Mouse (Mus musculus): ENCODE results near the gene Npas3. TPM values are rescaled to one million over a fixed set of nuclear protein-coding genes. Genes with fewer than 3 reads are reported as not detected.

Gene Npas3
- polyA plus RNA-seq, 1 experiment, result 0.18 TPM

- no peaks in the 10 kb centered on the region for H3K27me3 ChIP-seq (ENCODE audit: control insufficient read depth, insufficient read depth, insufficient read length)
- no peak overlapping the region for H3K4me2 ChIP-seq (ENCODE audit: low read depth)
- H3K36me3 ChIP-seq (ENCODE audit: control insufficient read depth, insufficient read depth), result no peaks in the 10 kb centered on the region
- no peaks in the 10 kb centered on the region for H3K79me2 ChIP-seq (ENCODE audit: control insufficient read depth, insufficient read depth)
- H3K4me3 ChIP-seq, result no peak overlapping the region
- H3ac ChIP-seq (ENCODE audit: control insufficient read depth, insufficient read length), result no peak overlapping the region
- TF ChIP-seq REST (IDR thresholded peaks at IDR 0.05; ENCODE audit: insufficient read depth, insufficient read length) (no peak), TCF12 (IDR thresholded peaks at IDR 0.05; ENCODE audit: insufficient read depth, poor library complexity, severe bottlenecking) (no peak), POLR2AphosphoS2 (IDR thresholded peaks at IDR 0.05; ENCODE audit: insufficient read length, low read depth) (no peak), CEBPB (IDR thresholded peaks at IDR 0.05; ENCODE audit: insufficient read depth, poor library complexity, severe bottlenecking) (no peak), SRF (IDR thresholded peaks at IDR 0.05; ENCODE audit: control insufficient read depth, insufficient read length, low read depth) (no peak), TCF3 (IDR thresholded peaks at IDR 0.05; ENCODE audit: insufficient read length, low read depth) (no peak), POLR2A (IDR thresholded peaks at IDR 0.05; ENCODE audit: insufficient read length, low read depth) (no peak), USF1 (IDR thresholded peaks at IDR 0.05; ENCODE audit: low read depth) (no peak), MAX (IDR thresholded peaks at IDR 0.05; ENCODE audit: low read depth) (no peak), E2F4 (IDR thresholded peaks at IDR 0.05; ENCODE audit: insufficient read depth) (no peak), MYOG (IDR thresholded peaks at IDR 0.05; ENCODE audit: control insufficient read depth in 1 of 3, insufficient read depth in 1 of 3, insufficient read length in 2 of 3, low read depth in 2 of 3) (no peak), MYOD1 (IDR thresholded peaks at IDR 0.05; ENCODE audit: control insufficient read depth in 1 of 3, insufficient read length in 2 of 3, low read depth in 2 of 3) (no peak)
Observed at GRCm38 (mm10) chr12:53810081-53810480, 561.6 kb downstream of the Npas3 start.

- H3ac ChIP-seq (ENCODE audit: control insufficient read depth, insufficient read length), result no peak overlapping the region
- H3K4me2 ChIP-seq (ENCODE audit: low read depth), result no peak overlapping the region
- no peaks in the 10 kb centered on the region for H3K36me3 ChIP-seq (ENCODE audit: control insufficient read depth, insufficient read depth)
- TF ChIP-seq POLR2A (IDR thresholded peaks at IDR 0.05; ENCODE audit: insufficient read length, low read depth), result no peak
- TF ChIP-seq TCF12 (IDR thresholded peaks at IDR 0.05; ENCODE audit: insufficient read depth, poor library complexity, severe bottlenecking), result no peak
- TF ChIP-seq E2F4 (IDR thresholded peaks at IDR 0.05; ENCODE audit: insufficient read depth), result no peak
- no peak for TF ChIP-seq MYOG (IDR thresholded peaks at IDR 0.05; ENCODE audit: control insufficient read depth in 1 of 3, insufficient read depth in 1 of 3, insufficient read length in 2 of 3, low read depth in 2 of 3)
- TF ChIP-seq MYOD1 (IDR thresholded peaks at IDR 0.05; ENCODE audit: control insufficient read depth in 1 of 3, insufficient read length in 2 of 3, low read depth in 2 of 3), result no peak
- no peak for TF ChIP-seq SRF (IDR thresholded peaks at IDR 0.05; ENCODE audit: control insufficient read depth, insufficient read length, low read depth)
- TF ChIP-seq MAX (IDR thresholded peaks at IDR 0.05; ENCODE audit: low read depth), result no peak
- no peak for TF ChIP-seq CEBPB (IDR thresholded peaks at IDR 0.05; ENCODE audit: insufficient read depth, poor library complexity, severe bottlenecking)
- no peak for TF ChIP-seq REST (IDR thresholded peaks at IDR 0.05; ENCODE audit: insufficient read depth, insufficient read length)
- TF ChIP-seq USF1 (IDR thresholded peaks at IDR 0.05; ENCODE audit: low read depth), result no peak
- TF ChIP-seq POLR2AphosphoS2 (IDR thresholded peaks at IDR 0.05; ENCODE audit: insufficient read length, low read depth), result no peak
- TF ChIP-seq TCF3 (IDR thresholded peaks at IDR 0.05; ENCODE audit: insufficient read length, low read depth), result no peak
- no peak overlapping the region for H3K4me3 ChIP-seq
- H3K27me3 ChIP-seq (ENCODE audit: control insufficient read depth, insufficient read depth, insufficient read length), result no peaks in the 10 kb centered on the region
- H3K79me2 ChIP-seq (ENCODE audit: control insufficient read depth, insufficient read depth), result no peaks in the 10 kb centered on the region
Observed at GRCm38 (mm10) chr12:53814291-53814690, 565.8 kb downstream of the Npas3 start.

- no peaks in the 10 kb centered on the region for H3K79me2 ChIP-seq (ENCODE audit: control insufficient read depth, insufficient read depth)
- no peak overlapping the region for H3ac ChIP-seq (ENCODE audit: control insufficient read depth, insufficient read length)
- H3K36me3 ChIP-seq (ENCODE audit: control insufficient read depth, insufficient read depth), result no peaks in the 10 kb centered on the region
- H3K4me3 ChIP-seq, result no peak overlapping the region
- TF ChIP-seq E2F4 (IDR thresholded peaks at IDR 0.05; ENCODE audit: insufficient read depth) (no peak), USF1 (IDR thresholded peaks at IDR 0.05; ENCODE audit: low read depth) (no peak), MAX (IDR thresholded peaks at IDR 0.05; ENCODE audit: low read depth) (no peak), SRF (IDR thresholded peaks at IDR 0.05; ENCODE audit: control insufficient read depth, insufficient read length, low read depth) (no peak), CEBPB (IDR thresholded peaks at IDR 0.05; ENCODE audit: insufficient read depth, poor library complexity, severe bottlenecking) (no peak), MYOD1 (IDR thresholded peaks at IDR 0.05; ENCODE audit: control insufficient read depth in 1 of 3, insufficient read length in 2 of 3, low read depth in 2 of 3) (no peak), TCF3 (IDR thresholded peaks at IDR 0.05; ENCODE audit: insufficient read length, low read depth) (no peak), MYOG (IDR thresholded peaks at IDR 0.05; ENCODE audit: control insufficient read depth in 1 of 3, insufficient read depth in 1 of 3, insufficient read length in 2 of 3, low read depth in 2 of 3) (no peak), POLR2AphosphoS2 (IDR thresholded peaks at IDR 0.05; ENCODE audit: insufficient read length, low read depth) (no peak)
- no peak overlapping the region for H3K4me2 ChIP-seq (ENCODE audit: low read depth)
- no peaks in the 10 kb centered on the region for H3K27me3 ChIP-seq (ENCODE audit: control insufficient read depth, insufficient read depth, insufficient read length)
Observed at GRCm38 (mm10) chr12:53819982-53820381, 571.5 kb downstream of the Npas3 start.

- no peak overlapping the region for H3ac ChIP-seq (ENCODE audit: control insufficient read depth, insufficient read length)
- no peaks in the 10 kb centered on the region for H3K36me3 ChIP-seq (ENCODE audit: control insufficient read depth, insufficient read depth)
- TF ChIP-seq TCF12 (IDR thresholded peaks at IDR 0.05; ENCODE audit: insufficient read depth, poor library complexity, severe bottlenecking) (no peak), MAX (IDR thresholded peaks at IDR 0.05; ENCODE audit: low read depth) (no peak), POLR2A (IDR thresholded peaks at IDR 0.05; ENCODE audit: insufficient read length, low read depth) (no peak), CEBPB (IDR thresholded peaks at IDR 0.05; ENCODE audit: insufficient read depth, poor library complexity, severe bottlenecking) (no peak), MYOD1 (IDR thresholded peaks at IDR 0.05; ENCODE audit: control insufficient read depth in 1 of 3, insufficient read length in 2 of 3, low read depth in 2 of 3) (no peak), TCF3 (IDR thresholded peaks at IDR 0.05; ENCODE audit: insufficient read length, low read depth) (no peak), POLR2AphosphoS2 (IDR thresholded peaks at IDR 0.05; ENCODE audit: insufficient read length, low read depth) (no peak), MYOG (IDR thresholded peaks at IDR 0.05; ENCODE audit: control insufficient read depth in 1 of 3, insufficient read depth in 1 of 3, insufficient read length in 2 of 3, low read depth in 2 of 3) (no peak), REST (IDR thresholded peaks at IDR 0.05; ENCODE audit: insufficient read depth, insufficient read length) (no peak), E2F4 (IDR thresholded peaks at IDR 0.05; ENCODE audit: insufficient read depth) (no peak), SRF (IDR thresholded peaks at IDR 0.05; ENCODE audit: control insufficient read depth, insufficient read length, low read depth) (no peak), USF1 (IDR thresholded peaks at IDR 0.05; ENCODE audit: low read depth) (no peak)
- no peak overlapping the region for H3K4me2 ChIP-seq (ENCODE audit: low read depth)
- H3K27me3 ChIP-seq (ENCODE audit: control insufficient read depth, insufficient read depth, insufficient read length), result no peaks in the 10 kb centered on the region
- H3K4me3 ChIP-seq, result no peak overlapping the region
- no peaks in the 10 kb centered on the region for H3K79me2 ChIP-seq (ENCODE audit: control insufficient read depth, insufficient read depth)
Observed at GRCm38 (mm10) chr12:53822881-53823280, 574.4 kb downstream of the Npas3 start.
